Mouse (Mus musculus) lung, postnatal 25 days (tissue): ENCODE measurements around the gene Ppp1r12b.
"Not testable (repeated sequence)": the region's sequence is repeated elsewhere in the genome, so short reads cannot be mapped to it uniquely, and the experiment has no call there.

ENCODE experiments used
- DNase-seq: peaks from one replicate; pipeline ENCODE4 v3.0.0; 2022; ENCODE audit warnings: low spot score

The Ppp1r12b gene

DNA sequence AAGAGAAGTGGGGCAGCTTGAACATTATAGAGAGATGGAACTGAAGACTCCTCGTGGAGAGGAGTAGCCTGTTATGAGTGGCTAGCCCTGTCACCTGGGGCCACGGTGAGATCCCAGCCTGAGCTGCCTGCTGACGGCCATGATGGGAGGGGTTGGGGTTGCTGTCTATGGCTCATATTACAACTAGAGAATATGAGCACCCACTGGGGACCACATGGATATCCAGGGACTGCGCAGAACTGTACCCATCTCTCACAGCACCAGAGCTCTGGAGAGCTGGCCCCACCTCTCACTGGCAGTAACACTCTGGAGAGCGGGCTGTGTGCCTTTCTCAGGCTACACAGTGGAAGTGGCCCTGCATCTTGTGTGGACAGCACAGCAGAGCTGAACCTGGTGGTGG, 104.5 kb downstream of the Ppp1r12b start:
- no peak for DNase-seq

DNA sequence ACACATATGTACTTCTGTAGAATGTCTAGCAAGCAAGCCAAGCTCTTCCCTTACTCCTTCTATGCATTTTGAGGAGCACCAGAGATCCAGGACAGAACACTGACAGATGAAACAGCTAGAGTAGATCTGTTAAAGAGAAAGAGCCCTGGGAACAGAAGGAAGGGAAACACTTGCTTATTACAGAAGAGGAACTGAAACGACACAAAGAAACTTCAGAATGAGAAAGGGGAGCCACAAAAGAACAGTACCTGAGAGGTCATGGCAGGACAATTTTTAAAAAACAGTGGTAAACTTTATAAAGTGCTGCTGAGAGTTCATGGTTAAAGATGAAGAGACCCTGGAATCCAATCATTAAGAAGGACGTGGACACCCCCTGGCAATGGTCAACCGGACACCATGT, 105.4 kb downstream of the Ppp1r12b start:
- DNase-seq, result no peak

DNA sequence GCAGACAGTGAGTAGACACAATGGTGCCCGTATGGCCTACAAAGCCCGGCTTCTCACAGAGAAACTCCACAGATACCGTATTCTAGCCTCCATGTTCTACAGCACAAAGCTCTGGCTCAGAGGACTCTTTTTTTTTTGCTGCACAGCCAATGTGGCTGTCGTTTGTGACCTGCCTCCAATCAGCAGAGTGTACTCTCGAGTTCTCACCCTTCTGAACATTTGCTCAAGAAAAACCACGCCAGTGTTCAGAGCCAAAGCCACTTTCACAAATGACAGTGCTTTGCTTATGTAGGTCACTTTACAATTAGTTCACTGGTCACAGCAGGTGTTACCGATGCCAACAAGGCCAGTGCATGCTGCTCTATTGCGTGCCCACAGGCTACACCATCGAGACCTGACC, 107.9 kb downstream of the Ppp1r12b start:
- no peak for DNase-seq

DNA sequence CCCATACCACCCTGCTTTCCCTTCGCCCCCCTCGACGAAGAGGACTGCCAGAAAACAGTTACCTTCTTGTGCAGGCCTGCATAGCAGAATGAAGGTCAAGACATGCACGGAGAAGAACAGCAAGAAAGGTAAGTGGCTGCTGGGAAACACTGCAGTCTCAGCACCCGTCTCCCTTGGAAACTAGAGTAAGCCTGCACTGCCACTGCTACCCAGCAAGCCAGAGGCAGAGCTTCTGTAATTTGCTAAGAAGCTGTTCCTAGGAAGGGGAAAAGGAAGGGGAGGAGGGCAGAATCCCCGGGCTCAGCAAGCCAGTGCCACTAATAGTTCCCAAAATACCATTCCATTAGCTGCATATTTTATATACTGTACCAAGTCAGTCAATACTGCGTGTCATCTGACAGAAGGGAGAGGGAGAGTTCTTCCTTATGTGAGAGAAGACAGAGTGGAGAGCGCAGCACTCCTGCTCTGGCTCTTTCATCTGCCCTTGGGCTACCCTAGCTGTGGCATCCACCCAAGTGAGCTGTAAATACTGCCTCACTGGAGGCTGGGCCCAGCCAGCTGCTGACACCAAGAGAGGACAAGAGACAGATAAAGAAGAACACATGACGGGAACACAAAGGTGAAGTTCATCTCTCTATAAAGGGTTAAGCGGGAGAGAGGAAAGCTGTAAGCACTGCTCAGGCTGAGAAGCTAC, 109.3 kb downstream of the Ppp1r12b start:
- no peak for DNase-seq

DNA sequence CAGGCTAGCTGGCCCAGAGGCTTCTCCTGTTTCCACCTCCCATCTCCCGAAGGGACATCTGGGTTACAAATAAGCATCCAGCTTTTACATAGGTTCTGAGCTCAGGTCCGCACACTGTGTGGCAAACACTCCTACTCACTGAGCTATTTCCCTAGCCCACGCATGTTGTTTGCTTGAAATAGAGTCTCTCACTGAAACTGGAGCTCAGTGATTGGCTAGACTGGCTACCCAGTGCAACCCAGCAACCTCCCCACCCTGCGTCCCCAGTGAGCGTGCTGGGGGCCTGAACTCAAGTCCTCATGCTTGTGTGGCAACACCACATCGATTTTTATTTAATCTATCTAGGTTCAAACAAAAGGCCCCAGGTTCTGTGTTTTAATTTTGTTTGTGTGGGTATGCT, 112.4 kb downstream of the Ppp1r12b start:
- DNase-seq, result no peak

DNA sequence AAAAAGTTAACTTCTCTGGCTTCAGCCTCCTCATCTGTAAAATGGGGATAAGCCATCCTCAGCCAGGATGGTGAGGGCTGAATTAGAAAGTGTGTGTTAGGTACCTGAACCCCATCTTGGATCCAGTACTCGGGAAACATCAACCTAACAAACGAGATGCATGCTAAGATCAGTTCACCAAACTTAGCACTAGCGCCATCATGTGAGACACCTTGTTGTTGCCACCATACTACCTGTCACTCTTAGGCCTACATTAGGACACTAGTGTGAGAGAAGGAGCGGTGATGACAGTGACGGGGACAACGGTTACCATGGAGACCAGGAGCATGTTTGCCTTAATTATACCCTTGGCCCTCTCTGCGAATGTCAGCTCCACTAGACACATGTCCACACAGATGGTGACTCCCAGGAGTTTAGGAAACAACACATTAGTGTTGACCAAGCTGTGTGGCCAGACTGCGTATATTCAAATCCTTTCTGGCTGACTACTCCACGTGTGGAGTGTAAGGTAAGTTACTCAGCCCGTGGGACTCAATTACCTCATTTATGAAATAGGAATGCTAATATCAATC, 118.7 kb downstream of the Ppp1r12b start:
- no peak for DNase-seq

DNA sequence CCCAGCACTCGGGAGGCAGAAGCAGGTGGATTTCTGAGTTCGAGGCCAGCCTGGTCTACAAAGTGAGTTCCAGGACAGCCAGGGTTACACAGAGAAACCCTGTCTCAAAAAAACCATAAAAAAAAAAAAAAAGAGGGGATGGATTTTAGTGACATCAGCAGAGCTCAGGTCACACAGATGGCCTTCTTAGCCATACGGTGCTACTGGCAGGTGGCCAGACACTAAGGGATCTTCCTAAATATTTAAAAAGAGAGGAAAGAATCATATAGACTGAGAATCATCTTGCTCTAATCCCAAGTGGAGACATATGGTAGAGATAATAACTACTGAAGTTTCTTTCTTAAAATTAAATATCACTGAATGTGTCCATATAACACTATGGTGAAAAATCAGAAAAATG, 124.9 kb downstream of the Ppp1r12b start:
- not testable (repeated sequence) for DNase-seq

DNA sequence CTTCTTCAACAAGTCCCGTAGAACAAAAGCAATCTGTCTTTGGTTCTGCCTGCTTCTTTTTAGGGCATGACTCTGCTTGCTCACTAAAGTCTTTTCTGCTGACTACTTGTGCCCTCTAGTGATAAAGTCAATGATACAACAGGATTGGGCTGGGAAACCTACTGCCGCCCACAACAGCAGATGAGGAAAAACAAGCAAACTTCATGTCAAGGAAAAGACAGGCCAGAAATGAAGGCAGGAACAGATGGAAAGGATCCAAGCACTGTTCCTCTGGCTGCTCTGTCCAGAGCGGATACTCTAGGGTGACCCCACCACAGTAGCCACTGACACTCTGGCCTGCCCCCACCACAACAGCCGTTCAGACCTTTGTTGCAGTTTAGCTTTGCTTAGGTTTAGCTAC, 126.1 kb downstream of the Ppp1r12b start:
- DNase-seq, result peak; percentile 61

DNA sequence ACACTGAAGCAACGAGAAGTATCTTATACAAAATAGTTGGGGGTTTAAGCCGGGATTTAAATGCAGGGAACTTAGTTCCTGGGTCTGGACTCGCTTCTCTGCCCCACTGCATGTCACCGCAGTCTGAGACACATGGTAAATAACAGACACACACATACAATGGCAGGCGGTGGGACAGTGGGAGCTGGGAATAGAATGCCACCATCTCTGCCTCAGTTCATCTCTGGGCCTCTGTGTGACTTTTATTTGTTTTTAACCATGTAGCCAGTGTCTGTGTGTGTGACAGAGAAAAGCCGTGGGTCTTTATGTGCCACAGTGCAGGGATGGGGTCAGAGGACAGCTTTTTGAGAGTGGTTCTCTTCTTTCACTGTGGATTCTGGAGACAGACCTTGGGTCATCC, 130.8 kb downstream of the Ppp1r12b start:
- no peak for DNase-seq

DNA sequence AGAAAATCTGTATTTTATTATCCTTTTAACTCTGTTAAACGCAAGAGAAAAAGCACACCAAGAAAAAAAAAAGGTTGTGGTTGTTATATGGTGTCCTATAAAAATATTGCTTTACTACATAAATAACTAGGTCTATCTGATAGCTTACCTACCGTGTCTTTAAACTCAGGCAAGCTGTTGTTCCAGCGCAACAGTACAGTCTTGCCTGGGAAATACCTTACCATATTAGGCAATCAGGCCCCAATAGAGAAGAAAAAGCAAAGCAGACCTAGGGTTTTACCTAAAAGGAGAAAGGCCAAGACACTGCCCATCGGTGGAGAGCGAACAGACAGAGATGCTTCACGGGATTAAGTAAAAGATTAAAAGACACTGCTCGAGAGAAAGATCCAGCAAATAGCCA, 131.9 kb downstream of the Ppp1r12b start:
- no peak for DNase-seq

DNA sequence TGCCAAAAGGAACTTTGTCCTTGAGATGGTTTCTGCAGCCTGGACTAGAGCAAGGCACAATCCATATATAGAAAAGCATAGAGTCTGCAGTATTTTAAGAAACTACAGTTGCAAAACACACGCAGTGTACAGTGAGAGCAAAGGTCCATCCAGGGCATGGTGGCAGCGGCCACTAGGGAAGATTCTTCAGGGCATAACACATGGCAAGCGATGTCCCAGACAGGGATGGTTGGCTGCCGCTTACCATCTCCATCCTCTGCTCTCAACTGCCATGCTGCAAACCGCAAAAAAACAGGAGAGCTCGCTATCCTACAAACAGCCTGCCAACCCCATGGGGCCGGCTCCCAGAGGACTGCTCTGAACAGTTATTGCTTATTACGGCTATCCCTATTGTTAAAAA, 132.4 kb downstream of the Ppp1r12b start:
- no peak for DNase-seq

DNA sequence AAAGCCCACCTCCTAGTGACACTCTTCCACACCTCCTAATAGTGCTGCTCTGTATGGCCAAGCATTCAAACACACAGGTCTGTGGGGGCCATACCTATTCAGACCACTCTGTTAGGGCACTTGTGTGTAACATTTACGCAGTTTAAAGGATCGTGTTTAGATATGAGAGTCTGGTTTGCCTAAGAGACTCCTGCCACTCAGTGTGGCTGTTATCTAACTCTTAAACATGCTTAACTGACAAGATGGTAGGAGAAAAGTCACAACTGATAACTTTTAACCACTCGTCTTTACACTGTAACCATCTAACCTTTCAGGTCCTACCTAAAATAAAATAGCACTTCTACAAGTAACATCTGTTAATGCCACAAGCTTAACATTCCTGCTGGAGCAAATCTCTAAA, 134.9 kb downstream of the Ppp1r12b start:
- no peak for DNase-seq

DNA sequence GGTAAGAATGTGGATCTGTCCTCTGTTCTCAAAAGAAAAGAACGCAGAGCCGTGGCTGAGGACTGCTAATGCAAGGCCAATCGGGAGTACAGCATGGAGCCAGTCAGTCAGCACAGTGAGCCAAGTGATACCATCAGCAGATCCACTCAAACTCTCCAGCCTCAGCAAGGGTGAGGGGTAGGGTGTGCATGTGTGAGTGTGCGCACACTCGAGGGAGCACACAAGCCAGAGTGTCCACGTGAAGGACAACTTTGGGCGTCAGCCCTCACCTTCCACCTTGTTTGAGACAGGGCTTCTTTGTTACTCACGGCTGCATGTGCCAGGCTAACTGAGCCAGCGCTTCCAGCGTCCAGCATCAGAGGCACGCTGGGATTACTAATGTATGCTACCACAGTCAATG, 136.5 kb downstream of the Ppp1r12b start:
- no peak for DNase-seq

DNA sequence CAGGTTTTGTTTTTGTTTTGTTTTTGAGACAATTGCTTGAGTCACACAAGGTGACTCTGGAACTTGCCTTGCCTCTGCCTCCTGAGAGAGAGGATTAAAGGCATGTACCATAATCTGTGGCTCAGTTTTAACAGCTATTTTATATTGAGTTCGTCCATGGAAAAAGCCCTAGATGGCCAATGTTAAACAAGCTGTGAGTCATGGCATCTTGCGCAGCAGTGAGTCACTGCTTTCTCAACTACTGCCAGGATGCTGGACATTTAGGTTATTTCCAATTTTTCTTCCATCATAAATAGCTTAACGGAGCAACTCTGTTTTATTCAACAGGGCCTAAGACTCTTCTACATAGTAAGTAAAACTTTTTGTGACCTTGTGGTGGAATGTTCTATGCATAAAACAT, 137.0 kb downstream of the Ppp1r12b start:
- no peak for DNase-seq

DNA sequence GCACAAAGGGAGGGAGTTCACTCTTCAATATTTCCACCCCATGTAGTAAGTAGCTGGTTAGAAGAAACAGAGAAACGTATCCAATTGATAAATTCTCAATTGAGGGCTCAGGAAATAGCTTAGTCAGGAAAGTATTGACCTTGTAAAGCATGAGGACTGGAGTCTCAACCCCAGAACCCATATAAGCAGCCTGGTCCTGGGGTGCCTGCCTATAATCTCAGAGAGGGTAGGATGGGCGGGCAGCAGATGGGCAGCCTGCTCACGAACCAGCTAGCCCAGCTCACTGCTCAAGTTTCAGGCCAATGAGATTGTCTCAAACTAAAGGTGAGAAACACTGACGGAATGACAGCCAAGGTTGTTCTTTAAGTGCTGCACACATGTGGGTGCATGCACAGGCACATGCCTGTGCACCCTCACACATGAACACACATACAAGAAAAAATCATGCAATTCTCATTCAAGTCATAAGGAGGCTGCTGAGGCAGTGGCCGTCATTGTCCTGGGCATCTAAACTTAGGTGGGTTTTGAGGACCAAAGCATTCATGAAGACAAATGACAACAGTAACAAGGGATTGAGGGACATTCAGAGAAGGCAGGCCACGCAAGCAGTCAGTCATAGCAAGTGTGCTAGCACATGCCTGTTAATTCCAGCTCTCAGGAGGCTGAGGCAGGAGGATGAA, 137.7 kb downstream of the Ppp1r12b start:
- no peak for DNase-seq

DNA sequence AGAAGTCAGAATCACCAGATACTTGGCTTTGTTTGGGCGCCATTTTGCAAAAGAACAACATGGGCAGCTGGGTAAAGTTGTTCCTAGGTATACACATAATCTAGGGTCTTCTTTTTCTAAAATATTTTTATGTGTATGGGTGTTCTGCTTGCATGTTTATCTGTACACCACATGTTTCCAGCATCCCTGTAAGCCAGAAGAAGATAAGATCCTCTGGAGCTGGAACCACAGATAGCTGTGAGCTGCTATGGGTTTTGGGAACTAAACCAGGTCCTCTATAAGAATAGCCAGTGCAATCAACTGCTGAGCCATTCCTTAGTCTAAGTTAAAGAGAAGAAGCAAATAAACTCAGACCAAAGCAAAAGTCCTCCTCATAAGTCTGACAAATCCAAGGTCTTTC, 138.6 kb downstream of the Ppp1r12b start:
- DNase-seq, result no peak

DNA sequence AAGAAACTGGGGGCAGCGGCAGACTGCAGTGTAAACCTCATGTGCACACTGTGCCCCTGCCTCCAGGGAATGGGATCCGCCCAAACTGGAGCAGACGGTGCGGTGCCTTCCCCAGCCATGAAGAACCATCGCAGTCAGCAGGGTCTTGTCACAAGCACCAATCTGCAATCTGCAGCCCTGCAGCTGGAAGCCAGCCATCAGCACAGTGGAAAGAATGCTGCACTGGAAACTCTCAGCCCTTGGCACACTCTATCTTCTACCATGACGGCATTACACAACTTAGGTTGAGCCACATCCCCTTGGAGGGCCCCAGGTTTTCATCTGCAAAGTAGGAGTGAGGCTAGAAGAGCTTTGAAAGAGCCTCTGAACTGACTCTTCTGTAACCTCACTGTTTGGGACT, 139.1 kb downstream of the Ppp1r12b start:
- peak; percentile 85 for DNase-seq

DNA sequence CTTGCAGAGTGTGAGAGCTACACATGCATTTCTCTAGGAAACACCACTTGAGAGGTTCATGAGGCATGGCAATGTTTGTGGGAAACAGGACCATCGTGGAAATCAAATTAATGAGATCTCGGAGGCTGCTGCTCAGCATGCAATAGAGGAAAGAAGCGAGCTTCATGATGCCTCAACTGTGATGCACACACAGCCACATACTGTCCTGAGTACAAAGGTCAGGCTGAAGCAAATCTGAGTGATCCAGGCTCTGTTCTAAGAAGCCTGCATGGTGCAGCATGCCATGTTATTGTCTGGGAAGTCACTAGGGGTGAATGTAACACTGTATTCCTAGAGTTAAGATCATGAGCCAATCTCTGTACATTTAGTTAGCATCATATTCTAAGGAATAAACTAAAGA, 140.0 kb downstream of the Ppp1r12b start:
- DNase-seq, result no peak

DNA sequence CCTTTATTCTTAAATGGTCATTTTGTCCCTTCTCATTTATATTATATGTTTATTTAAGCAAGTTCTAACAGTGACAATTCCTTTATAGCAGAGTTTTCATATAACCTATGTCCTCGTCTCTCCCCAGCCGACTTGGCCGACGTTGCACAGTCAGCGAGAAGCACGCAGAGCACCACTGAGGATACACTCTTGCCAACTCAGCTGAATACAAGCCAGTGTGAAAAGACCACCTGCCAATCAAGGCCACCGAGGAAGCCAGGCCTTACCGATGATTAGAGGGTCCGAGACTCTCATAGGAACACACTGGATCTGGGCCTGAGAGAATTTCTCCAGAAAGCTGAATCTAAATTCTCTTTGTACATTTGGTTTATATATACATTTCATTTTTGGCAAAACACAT, 150.3 kb downstream of the Ppp1r12b start:
- DNase-seq, result no peak

DNA sequence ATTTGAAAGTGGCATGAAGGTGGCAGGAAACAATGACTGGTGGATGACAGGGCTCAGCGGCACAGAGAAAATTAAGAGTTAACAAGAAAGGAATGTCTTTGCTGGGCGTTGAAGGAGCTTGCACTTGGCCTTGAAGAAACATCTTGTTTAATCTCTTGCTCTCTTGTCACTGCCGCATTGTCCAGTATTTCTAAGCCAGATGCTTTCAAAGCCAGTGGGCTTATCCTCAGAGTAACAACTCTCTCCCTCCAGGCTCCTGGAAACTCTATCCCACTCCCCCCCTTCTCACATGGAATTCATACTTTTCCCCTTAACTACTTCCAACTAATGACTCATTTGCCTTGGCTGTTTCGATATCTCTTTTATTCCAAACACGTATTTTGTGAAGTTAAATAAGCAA, 151.4 kb downstream of the Ppp1r12b start:
- no peak for DNase-seq

DNA sequence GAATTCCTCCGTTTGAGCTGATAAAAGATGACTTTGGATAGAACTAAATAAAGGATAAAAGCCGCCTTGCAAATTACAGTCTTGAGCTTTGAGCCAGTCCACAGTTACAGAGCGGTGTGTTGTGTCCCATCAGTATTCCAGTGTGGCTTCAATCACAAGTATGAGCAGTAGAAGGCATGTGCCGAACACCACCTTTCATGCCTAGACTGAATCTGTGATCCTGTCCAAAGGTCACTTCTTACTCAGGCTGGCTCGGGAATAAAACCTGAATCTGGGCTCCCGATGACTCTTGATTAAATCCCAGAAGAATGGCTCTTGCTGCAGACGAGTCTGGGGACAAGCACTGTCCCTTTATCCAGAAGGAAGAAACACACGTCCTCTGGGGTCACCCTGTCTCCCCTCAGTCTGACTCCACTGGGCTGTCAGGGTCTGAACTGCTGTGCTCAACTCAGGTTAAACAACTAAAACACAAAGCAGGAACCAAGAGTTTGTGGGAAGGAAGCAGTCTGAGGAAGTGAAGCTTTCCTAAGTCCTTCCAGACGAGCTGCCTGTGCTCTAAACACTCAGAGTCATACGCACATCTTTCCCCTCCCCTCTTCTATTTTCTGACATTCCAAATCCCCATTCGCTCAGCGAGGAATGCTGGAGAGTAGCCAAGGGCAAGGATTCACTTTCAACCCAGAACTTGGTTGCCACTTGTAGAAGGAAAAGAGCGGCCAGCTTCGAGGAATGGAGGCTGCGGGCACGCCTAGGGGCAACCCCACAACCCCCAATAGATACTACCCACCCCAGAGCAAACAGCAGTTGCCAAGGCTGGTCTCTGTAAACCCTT, 152.2 kb downstream of the Ppp1r12b start:
- DNase-seq, result peak; percentile 81

DNA sequence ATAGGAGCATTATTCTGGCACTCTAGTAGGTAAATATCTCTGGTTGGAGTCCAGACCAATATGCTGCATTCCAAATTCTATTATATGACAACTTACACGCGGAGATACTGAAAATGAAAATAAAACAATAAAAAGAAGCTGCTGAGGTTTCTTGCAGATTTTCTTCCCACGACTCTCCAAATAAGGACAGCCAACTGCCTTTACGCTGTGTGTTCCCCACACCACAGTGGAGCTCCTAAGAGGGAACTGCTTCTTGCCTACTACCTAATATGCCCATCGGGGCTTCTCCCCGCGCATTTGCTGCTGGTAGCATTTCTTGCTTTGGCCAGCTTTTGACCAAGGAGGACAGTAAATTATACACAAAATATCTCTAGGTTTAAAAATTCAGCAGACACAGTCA, 154.0 kb downstream of the Ppp1r12b start:
- DNase-seq, result no peak

DNA sequence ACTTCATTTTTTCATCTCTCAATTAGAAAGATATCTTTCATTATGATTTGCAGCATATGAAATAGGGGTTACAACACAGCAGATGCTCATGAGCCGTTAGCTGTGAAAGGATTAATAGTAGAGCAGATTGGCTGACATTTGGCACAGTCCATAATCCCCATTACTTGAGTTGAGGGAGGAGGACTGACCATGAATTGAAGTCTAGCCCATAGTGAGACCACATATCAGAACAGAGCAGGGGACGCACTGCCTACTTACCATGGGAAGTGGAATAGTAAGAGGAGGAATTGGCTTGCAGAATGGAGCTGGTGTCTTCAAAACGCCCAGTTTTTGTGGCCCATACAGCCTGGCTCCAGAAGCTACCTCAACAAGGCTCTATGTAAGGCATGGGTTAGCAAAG, 159.2 kb downstream of the Ppp1r12b start:
- no peak for DNase-seq
